Mouse (Mus musculus) kidney, adult 2 months (tissue): ENCODE results near the gene Prdm16. TPM values are rescaled to one million over a fixed set of nuclear protein-coding genes. Genes with fewer than 3 reads are reported as not detected.
A peak's percentile ranks its signal among the peaks of the same experiment; 100 is the strongest.

Experiments
- DNase-seq: peaks from one replicate; pipeline ENCODE4 v3.0.0; 2021
- H3K27ac ChIP-seq: fragments of 200-500 bp; 2 replicates; pipeline ENCODE4 v1.5.1; 2012; ENCODE audit warnings: low read depth, low read length, control low read depth, inconsistent platforms; ENCODE audit not compliant: insufficient read depth
- H3K27me3 ChIP-seq: fragments of 200-500 bp; replicated peaks from 2 replicates; pipeline ENCODE4 v1.6.1; 2012; ENCODE audit warnings: mild to moderate bottlenecking, moderate library complexity, low read length, inconsistent platforms; ENCODE audit not compliant: control insufficient read depth, insufficient read depth
- H3K36me3 ChIP-seq: fragments of 200-500 bp; 2 replicates; pipeline ENCODE4 v1.6.1; 2012; ENCODE audit warnings: mild to moderate bottlenecking, moderate library complexity, low read length, inconsistent platforms; ENCODE audit not compliant: control insufficient read depth, insufficient read depth
- H3K4me1 ChIP-seq: fragments of 200-500 bp; 2 replicates; pipeline ENCODE4 v1.6.1; 2011; ENCODE audit warnings: low read length; ENCODE audit not compliant: control insufficient read depth, insufficient read depth
- H3K4me3 ChIP-seq: fragments of 200-500 bp; 2 replicates; pipeline ENCODE4 v1.5.1; 2011; ENCODE audit warnings: mild to moderate bottlenecking, low read depth, low read length, control low read depth; ENCODE audit not compliant: insufficient read depth
- CTCF ChIP-seq: fragments of 200-500 bp; conservative IDR thresholded peaks from 2 replicates; pipeline ENCODE4 v1.5.1; 2011; ENCODE audit warnings: low read depth, mild to moderate bottlenecking, control low read depth, low read length, moderate library complexity, mixed read lengths; ENCODE audit not compliant: insufficient read depth, insufficient read length
- POLR2A ChIP-seq: fragments of 200-500 bp; IDR thresholded peaks from one replicate; pipeline ENCODE4 v1.6.1; 2011; ENCODE audit warnings: low read depth, low read length, control low read depth
- WGBS: fragments of 180-500 bp; shearing (Covaris S2); methylation state at CpG from one replicate; pipeline ENCODE4 v1.1.7; 2018; 5-methylcytosine and 5-hydroxymethylcytosine counted together
- polyA plus RNA-seq: library from polyadenylated mRNA; depleted of rRNA; stranded (reverse); fragments of >200 nt; gene quantifications from 2 replicates; pipeline ENCODE4 v1.2.3, GENCODE M21; 2012

Gene Prdm16
- polyA plus RNA-seq, 1 experiment, result 7.1 TPM

- Histone ChIP-seq H3K4me3 (no peak overlapping the region), H3K27me3 (no peaks in the 10 kb centered on the region), H3K27ac (no peak overlapping the region), H3K4me1 (0 out of 2 replicates have a peak, but pooled peaks cover 2% of the 10 kb centered on the region), H3K36me3 (no peaks in the 10 kb centered on the region)
- no peak for TF ChIP-seq CTCF
- TF ChIP-seq POLR2A, result no peak
- WGBS, result 90% methylated on average over 2 of the region's 2 CpGs
- DNase-seq, result no peak
These were observed 271.9 kb downstream of the Prdm16 start for GRCm38 (mm10) chr4:154364752-154365151.

- no peaks in the 10 kb centered on the region for H3K27me3 ChIP-seq
- no peak for DNase-seq
- H3K27ac ChIP-seq, result no peak overlapping the region
- no peak overlapping the region for H3K4me3 ChIP-seq
- WGBS, result 86% methylated on average over 3 of the region's 3 CpGs
- TF ChIP-seq CTCF (no peak), POLR2A (no peak)
- no peaks in the 10 kb centered on the region for H3K36me3 ChIP-seq
- 0 out of 2 replicates have a peak, but pooled peaks cover 2% of the 10 kb centered on the region for H3K4me1 ChIP-seq
These were observed 275.8 kb downstream of the Prdm16 start for GRCm38 (mm10) chr4:154360850-154361249.

- Histone ChIP-seq H3K27ac (no peak overlapping the region), H3K4me3 (no peak overlapping the region), H3K4me1 (0 out of 2 replicates have a peak, but pooled peaks cover 2% of the 10 kb centered on the region), H3K36me3 (no peaks in the 10 kb centered on the region), H3K27me3 (no peaks in the 10 kb centered on the region)
- WGBS, result 78% methylated on average over 7 of the region's 7 CpGs
- no peak for DNase-seq
- TF ChIP-seq CTCF (no peak), POLR2A (no peak)
These were observed 276.2 kb downstream of the Prdm16 start for GRCm38 (mm10) chr4:154360441-154360840.

- 78% methylated on average over 9 of the region's 9 CpGs for WGBS
- H3K36me3 ChIP-seq, result no peaks in the 10 kb centered on the region
- H3K4me3 ChIP-seq, result no peak overlapping the region
- 0 out of 2 replicates have a peak, but pooled peaks cover 2% of the 10 kb centered on the region for H3K4me1 ChIP-seq
- peak; percentile 10 for DNase-seq
- no peaks in the 10 kb centered on the region for H3K27me3 ChIP-seq
- TF ChIP-seq CTCF (no peak), POLR2A (no peak)
- H3K27ac ChIP-seq, result no peak overlapping the region
These were observed 276.8 kb downstream of the Prdm16 start for GRCm38 (mm10) chr4:154359762-154360300.

GRCm38 (mm10) chr4:154358816-154359215 is 277.9 kb downstream of the Prdm16 start:
- Histone ChIP-seq H3K4me3 (no peak overlapping the region), H3K27ac (no peak overlapping the region)
- 44% methylated on average over 11 of the region's 11 CpGs for WGBS

GRCm38 (mm10) chr4:154358370-154358769 is 278.3 kb downstream of the Prdm16 start:
- no peaks in the 10 kb centered on the region for H3K36me3 ChIP-seq
- H3K27me3 ChIP-seq, result no peaks in the 10 kb centered on the region
- 0 out of 2 replicates have a peak, but pooled peaks cover 2% of the 10 kb centered on the region for H3K4me1 ChIP-seq
- 63% methylated on average over 5 of the region's 5 CpGs for WGBS
- H3K4me3 ChIP-seq, result no peak overlapping the region
- no peak overlapping the region for H3K27ac ChIP-seq
- DNase-seq, result no peak
- TF ChIP-seq CTCF (no peak), POLR2A (no peak)

More at GRCm38 (mm10) chr4:154358816-154359215, 277.9 kb downstream of the Prdm16 start:
- Histone ChIP-seq H3K36me3 (no peaks in the 10 kb centered on the region), H3K4me1 (0 out of 2 replicates have a peak, but pooled peaks cover 2% of the 10 kb centered on the region), H3K27me3 (no peaks in the 10 kb centered on the region)
- DNase-seq, result no peak
- TF ChIP-seq CTCF (no peak), POLR2A (no peak)

- Histone ChIP-seq H3K4me1 (0 out of 2 replicates have a peak, but pooled peaks cover 2% of the 10 kb centered on the region), H3K27ac (no peak overlapping the region), H3K4me3 (no peak overlapping the region), H3K36me3 (no peaks in the 10 kb centered on the region), H3K27me3 (no peaks in the 10 kb centered on the region)
- WGBS, result 97% methylated on average over 5 of the region's 5 CpGs
- TF ChIP-seq POLR2A, result no peak
- TF ChIP-seq CTCF, result 0 out of 2 replicates have a peak, but pooled peaks have one; percentile 9
- DNase-seq, result no peak
These were observed 281.3 kb downstream of the Prdm16 start for GRCm38 (mm10) chr4:154355408-154355807.
